Mouse (Mus musculus): ENCODE measurements at regions not wholly inside any gene's neighbourhood (a gene's known extent, or its start where the extent isn't known, plus 50 kb on each side); places are given as distances from the start of the nearest gene placed in this dataset.

DNA sequence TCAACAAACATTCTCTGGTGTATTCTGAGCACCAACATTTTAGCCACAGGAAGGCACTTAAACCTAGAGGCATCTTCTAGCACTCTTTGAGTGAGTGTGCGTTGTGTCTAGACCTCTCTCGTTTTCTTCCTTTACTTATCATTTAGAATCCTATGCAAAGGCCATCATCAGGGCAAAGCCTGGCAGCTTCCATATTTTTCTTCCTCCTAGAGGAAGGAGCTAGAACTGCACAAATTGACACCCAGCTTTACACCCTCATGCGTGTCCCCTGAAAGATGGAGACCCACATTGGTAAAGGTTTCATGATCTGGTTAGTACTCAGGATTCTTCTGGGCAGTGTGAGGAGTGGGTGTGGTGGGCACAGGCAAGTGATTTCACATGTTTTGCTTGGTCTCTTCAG lies 175.2 kb downstream of the Eepd1 start:
- TF ChIP-seq CTCF (IDR thresholded peaks at IDR 0.05; ENCODE audit: borderline replicate concordance, insufficient read depth, low read length) = no peak
- TF ChIP-seq POLR2A (IDR thresholded peaks at IDR 0.05; ENCODE audit: low read depth, low read length) = no peak
